Mouse (Mus musculus) liver, postnatal 0 days (tissue): ENCODE results near the gene Pard3b.

Experiments used
- CTCF ChIP-seq: sonication (generic); IDR thresholded peaks from 2 replicates; pipeline ENCODE4 v1.5.1; 2016; ENCODE audit warnings: antibody characterized with exemption, low read depth
- EP300 ChIP-seq: IDR thresholded peaks from 2 replicates; pipeline ENCODE4 v1.6.1; 2016; ENCODE audit warnings: antibody characterized with exemption, low read depth, mild to moderate bottlenecking

DNA sequence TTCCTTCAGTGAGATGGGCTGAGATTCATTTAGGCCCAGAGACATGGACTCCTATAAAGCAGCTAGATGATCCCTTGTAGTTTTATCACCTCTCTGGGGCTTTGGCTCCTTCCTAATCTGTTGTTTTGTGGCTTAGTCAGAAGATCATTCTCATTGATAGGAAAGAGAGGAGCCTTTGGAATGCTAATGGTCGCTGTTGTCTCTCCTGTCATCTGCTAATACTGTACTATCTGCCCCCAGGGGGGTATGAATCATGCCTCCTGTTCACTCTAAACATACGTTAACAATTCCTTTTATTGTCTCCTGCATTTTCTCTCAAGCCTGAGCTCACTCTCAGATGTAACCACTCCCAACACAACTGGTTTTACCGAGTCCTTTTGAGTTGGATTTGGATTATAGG is 759.6 kb downstream of the Pard3b start:
- TF ChIP-seq CTCF (no peak), EP300 (no peak)
